Comparison of ENCODE assay signal across 26 mouse cellular contexts in the genomic region with DNA sequence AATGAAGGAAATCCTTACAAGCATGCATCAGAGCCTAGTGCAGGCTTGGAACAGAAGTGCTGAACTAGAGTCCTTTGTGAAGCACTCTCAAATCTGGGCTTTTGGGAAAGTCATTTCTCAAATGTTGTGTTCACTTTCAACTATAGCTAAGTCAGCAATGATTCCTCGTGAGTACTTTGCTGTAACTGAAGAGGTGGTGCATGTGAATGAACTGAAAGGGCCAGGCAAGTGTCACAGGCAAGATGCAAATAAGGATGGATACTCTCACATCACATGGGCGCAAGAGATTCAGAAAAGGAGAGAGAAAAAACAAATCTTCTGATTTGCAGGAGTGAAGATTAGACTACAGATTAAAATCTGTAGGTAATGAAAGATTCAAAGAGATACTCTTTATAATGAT. TPM values are rescaled to one million over a fixed set of nuclear protein-coding genes. Genes with fewer than 3 reads are reported as not detected.
"Had no signal": no experiment of that assay in that cellular context is flagged by ENCODE, and none has a peak within 500 bp of the region (broad histone marks: within the 10 kb centered on the region; RNA-seq: fewer than 3 reads in every experiment).

No protein-coding gene starts in this region.

- H3K36me3 ChIP-seq: embryonic facial prominence, embryonic 10.5 days; embryonic facial prominence, embryonic 12.5 days; embryonic facial prominence, embryonic 13.5 days; embryonic facial prominence, embryonic 15.5 days; forebrain, embryonic 10.5 days; forebrain, embryonic 12.5 days; forebrain, embryonic 15.5 days had no signal

- H3K27ac ChIP-seq: embryonic facial prominence, embryonic 10.5 days; embryonic facial prominence, embryonic 12.5 days; embryonic facial prominence, embryonic 13.5 days; embryonic facial prominence, embryonic 15.5 days; forebrain, embryonic 10.5 days; forebrain, embryonic 12.5 days; forebrain, embryonic 13.5 days; forebrain, embryonic 15.5 days; gastrocnemius, adult 2 months; heart, adult 2 months had no signal

- H3K4me1 ChIP-seq: embryonic facial prominence, embryonic 10.5 days; embryonic facial prominence, embryonic 12.5 days; embryonic facial prominence, embryonic 13.5 days; embryonic facial prominence, embryonic 15.5 days; forebrain, embryonic 10.5 days; forebrain, embryonic 12.5 days; forebrain, embryonic 13.5 days; forebrain, embryonic 15.5 days had no signal

- H3K27me3 ChIP-seq: embryonic facial prominence, embryonic 12.5 days; embryonic facial prominence, embryonic 13.5 days; embryonic facial prominence, embryonic 15.5 days; forebrain, embryonic 12.5 days; forebrain, embryonic 13.5 days; forebrain, embryonic 15.5 days had no signal

- H3K9me3 ChIP-seq: embryonic facial prominence, embryonic 10.5 days; embryonic facial prominence, embryonic 12.5 days; embryonic facial prominence, embryonic 13.5 days; embryonic facial prominence, embryonic 15.5 days; forebrain, embryonic 10.5 days; forebrain, embryonic 12.5 days; forebrain, embryonic 13.5 days; forebrain, embryonic 15.5 days had no signal

- H3K4me2 ChIP-seq: embryonic facial prominence, embryonic 12.5 days; embryonic facial prominence, embryonic 13.5 days; embryonic facial prominence, embryonic 15.5 days; forebrain, embryonic 12.5 days; forebrain, embryonic 13.5 days; forebrain, embryonic 15.5 days had no signal

- H3K9ac ChIP-seq: embryonic facial prominence, embryonic 12.5 days; embryonic facial prominence, embryonic 13.5 days; embryonic facial prominence, embryonic 15.5 days; forebrain, embryonic 12.5 days; forebrain, embryonic 13.5 days; forebrain, embryonic 15.5 days; forebrain, postnatal 0 days had no signal

- H3K4me3 ChIP-seq: embryonic facial prominence, embryonic 10.5 days; embryonic facial prominence, embryonic 12.5 days; embryonic facial prominence, embryonic 13.5 days; embryonic facial prominence, embryonic 15.5 days; erythroblast, embryonic 14.5 days; forebrain, embryonic 10.5 days; forebrain, embryonic 12.5 days; forebrain, embryonic 13.5 days; forebrain, embryonic 15.5 days; gastrocnemius, adult 2 months; heart, adult 2 months had no signal

- DNase-seq: cerebellum, adult 8-10 months; cerebellum, adult 9-10 months; cerebellum, adult 9-11 months; cerebellum, postnatal 10 days; cerebellum, postnatal 14 days; cerebellum, postnatal 25 days; cerebellum, postnatal 36 days; embryo, embryonic 11 days; forebrain, postnatal 0 days; gastrocnemius, adult 2 months; gastrocnemius, postnatal 10 days; gastrocnemius, postnatal 14 days; gastrocnemius, postnatal 25 days; gastrocnemius, postnatal 36 days; heart, adult 18-20 months; heart, adult 2 months had no signal

RNA-seq across cellular contexts. Expression of gene Fas, which starts 10.0 kb away (rescaled TPM):
- polyA plus RNA-seq: erythroblast, embryonic 14.5 days; forebrain, embryonic 10.5 days had no signal

RNA-seq across cellular contexts. Expression of gene Acta2, which starts 45.0 kb away (rescaled TPM):
- total RNA-seq: common myeloid progenitor, adult 5-6 weeks had no signal
- polyA plus RNA-seq: erythroblast, embryonic 14.5 days had no signal
